ENCODE assay signal across 11 mouse cellular contexts in genomic region chr16:17753001-17753400, GRCm38 (mm10). TPM values are rescaled to one million over a fixed set of nuclear protein-coding genes. Genes with fewer than 3 reads are reported as not detected.
DNase-seq lines count a peak whose midpoint lies in the region; ATAC-seq lines count a peak whose summit lies in the region.
"Had no signal": no experiment of that assay in that cellular context is flagged by ENCODE, and none has a peak within 500 bp of the region (broad histone marks: within the 10 kb centered on the region; RNA-seq: fewer than 3 reads in every experiment).

No protein-coding gene starts in this region.

- H3K9me3 ChIP-seq in heart, embryonic 11.5 days (replicated peaks; ENCODE audit: control insufficient read depth, low read length): no peaks in the 10 kb centered on the region
- H3K9me3 ChIP-seq in liver, embryonic 12.5 days (replicated peaks): no peaks in the 10 kb centered on the region
- no peaks in the 10 kb centered on the region for H3K9me3 ChIP-seq in intestine, embryonic 16.5 days (ENCODE audit: control insufficient read depth, low read length)

- no peak overlapping the region for H3K4me3 ChIP-seq in heart, embryonic 11.5 days (ENCODE audit: low read depth, low read length)
- no peak overlapping the region for H3K4me3 ChIP-seq in liver, embryonic 12.5 days
- H3K4me3 ChIP-seq in intestine, embryonic 16.5 days (ENCODE audit: low read length): no peak overlapping the region

- peaks cover 6% of the 10 kb centered on the region; the same call in 1 of the 2 replicates for H3K4me1 ChIP-seq in heart, embryonic 11.5 days (ENCODE audit: control insufficient read depth, insufficient read depth, low read length)
- 0 out of 2 replicates have a peak, but pooled peaks cover 4% of the 10 kb centered on the region for H3K4me1 ChIP-seq in liver, embryonic 12.5 days
- H3K4me1 ChIP-seq in intestine, embryonic 16.5 days (ENCODE audit: control insufficient read depth, insufficient read depth, low read length): no peaks in the 10 kb centered on the region

- H3K36me3 ChIP-seq in heart, embryonic 11.5 days (ENCODE audit: control insufficient read depth, insufficient read depth, low read length): no peaks in the 10 kb centered on the region
- H3K36me3 ChIP-seq in liver, embryonic 12.5 days: no peaks in the 10 kb centered on the region
- H3K36me3 ChIP-seq in intestine, embryonic 16.5 days (ENCODE audit: control insufficient read depth, insufficient read depth, low read length): no peaks in the 10 kb centered on the region

- H3K4me2 ChIP-seq in heart, embryonic 11.5 days: no peak overlapping the region
- no peak overlapping the region for H3K4me2 ChIP-seq in liver, embryonic 12.5 days
- H3K4me2 ChIP-seq in intestine, embryonic 16.5 days (ENCODE audit: low read depth, low read length): no peak overlapping the region

- no peaks in the 10 kb centered on the region for H3K27me3 ChIP-seq in heart, embryonic 11.5 days (ENCODE audit: control insufficient read depth, insufficient read depth, low read length)
- H3K27me3 ChIP-seq in liver, embryonic 12.5 days (replicated peaks): peaks cover 26% of the 10 kb centered on the region
- H3K27me3 ChIP-seq in intestine, embryonic 16.5 days (replicated peaks; ENCODE audit: control insufficient read depth, insufficient read depth, low read length): no peaks in the 10 kb centered on the region
- H3K27me3 ChIP-seq: Patski had no signal

- no peak overlapping the region for H3K9ac ChIP-seq in heart, embryonic 11.5 days (ENCODE audit: low read depth, low read length)
- no peak overlapping the region for H3K9ac ChIP-seq in liver, embryonic 12.5 days
- H3K9ac ChIP-seq in intestine, embryonic 16.5 days (ENCODE audit: low read depth, low read length): no peak overlapping the region

- no peak for ATAC-seq in heart, embryonic 11.5 days (replicated peaks; ENCODE audit: insufficient number of reproducible peaks, low FRiP score, low TSS enrichment)
- no peak for ATAC-seq in liver, embryonic 12.5 days
- ATAC-seq in intestine, embryonic 16.5 days: peak; percentile 83
- ATAC-seq: Patski had no signal

- 13% methylated on average over 3 of the region's 3 CpGs for WGBS in heart, embryonic 11.5 days (ENCODE audit: insufficient replicate concordance)
- WGBS in liver, embryonic 12.5 days (ENCODE audit: insufficient replicate concordance): 21% methylated on average over 3 of the region's 3 CpGs
- WGBS in intestine, embryonic 16.5 days: 13% methylated on average over 3 of the region's 3 CpGs

- peak overlapping the region; percentile 29; the same call in 1 of the 2 replicates for H3K27ac ChIP-seq in heart, embryonic 11.5 days (ENCODE audit: low read depth, low read length)
- no peak overlapping the region for H3K27ac ChIP-seq in liver, embryonic 12.5 days
- peak overlapping the region; percentile 33 for H3K27ac ChIP-seq in intestine, embryonic 16.5 days (ENCODE audit: low read length)

- no peak for DNase-seq in heart, adult 9 months (ENCODE audit: low spot score in 2 of 2)
- DNase-seq in liver (peak; percentile 49), NIH3T3 (ENCODE audit: low read depth) (peak; percentile 53)
- DNase-seq in layer of hippocampus, adult 11-12 months (ENCODE audit: low spot score): no peak
- no peak for DNase-seq in ovary, adult 18-20 months (ENCODE audit: low spot score)
- DNase-seq: cerebellum, adult 9-11 months; thymus, adult 18-20 months had no signal

RNA-seq across cellular contexts. Expression of gene Klhl22, which starts 6.4 kb away (rescaled TPM):
- polyA plus RNA-seq in heart, embryonic 11.5 days (2014; fragmentation: Nextera tagmentation; extraction: Ambion mirVana): 43.2 and 44.1 TPM in 2 replicates
- 23.5 and 24.0 TPM in 2 replicates for polyA plus RNA-seq in liver, embryonic 12.5 days (2016; fragmentation: Nextera tagmentation; extraction: Ambion mirVana)
- polyA plus RNA-seq in intestine, embryonic 16.5 days (2015; fragmentation: Nextera tagmentation; extraction: Ambion mirVana): 56.5 and 59.2 TPM in 2 replicates

RNA-seq across cellular contexts. Expression of gene Med15, which starts 20.3 kb away (rescaled TPM):
- 31.6 and 32.9 TPM in 2 replicates for polyA plus RNA-seq in heart, embryonic 11.5 days (2014; fragmentation: Nextera tagmentation; extraction: Ambion mirVana)
- 24.2 and 25.2 TPM in 2 replicates for polyA plus RNA-seq in liver, embryonic 12.5 days (2016; fragmentation: Nextera tagmentation; extraction: Ambion mirVana)
- 43.9 and 47.9 TPM in 2 replicates for polyA plus RNA-seq in intestine, embryonic 16.5 days (2015; fragmentation: Nextera tagmentation; extraction: Ambion mirVana)

RNA-seq across cellular contexts. Expression of gene Scarf2, which starts 44.1 kb away (rescaled TPM):
- polyA plus RNA-seq in heart, embryonic 11.5 days (2014; fragmentation: Nextera tagmentation; extraction: Ambion mirVana): 7.2 and 9.6 TPM in 2 replicates
- 4.9 and 5.2 TPM in 2 replicates for polyA plus RNA-seq in liver, embryonic 12.5 days (2016; fragmentation: Nextera tagmentation; extraction: Ambion mirVana)
- polyA plus RNA-seq in intestine, embryonic 16.5 days (2015; fragmentation: Nextera tagmentation; extraction: Ambion mirVana): 4.4 and 5.7 TPM in 2 replicates

Comparison
In these comparisons a context has a peak if more than half of its experiments do, and no peak if none do; other contexts are left out.
1. DNase-seq: peak in liver (single experiment) and NIH3T3 (single experiment); none in heart, adult 9 months (0 of 2), layer of hippocampus, adult 11-12 months (single experiment) and ovary, adult 18-20 months (single experiment).